Mouse (Mus musculus) stomach, embryonic 14.5 days (tissue): ENCODE results near the gene Zmiz2. TPM values are rescaled to one million over a fixed set of nuclear protein-coding genes. Genes with fewer than 3 reads are reported as not detected.
"Not testable (repeated sequence)": the region's sequence is repeated elsewhere in the genome, so short reads cannot be mapped to it uniquely, and the experiment has no call there.

Experiments
- ATAC-seq: fragments of 200-750 bp; cut with Nextera tagmentation; 2 replicates; pipeline ENCODE4 v1.8.0; 2017; ENCODE audit warnings: low read depth, moderate TSS enrichment; ENCODE audit not compliant: insufficient number of reproducible peaks, insufficient read depth, low FRiP score
- H3K27ac ChIP-seq: fragments of 300-500 bp; sonication (generic); 2 replicates; pipeline ENCODE4 v1.5.1; 2014; ENCODE audit warnings: mild to moderate bottlenecking, low read length, moderate library complexity, mixed read lengths
- H3K27me3 ChIP-seq: fragments of 300-500 bp; sonication (generic); 2 replicates; pipeline ENCODE4 v1.6.1; 2014; ENCODE audit warnings: low read length, control low read depth, mixed read lengths; ENCODE audit not compliant: control insufficient read depth, insufficient read depth
- H3K36me3 ChIP-seq: fragments of 300-500 bp; sonication (generic); 2 replicates; pipeline ENCODE4 v1.6.1; 2014; ENCODE audit warnings: mild to moderate bottlenecking, control low read depth, low read length, moderate library complexity, mixed read lengths; ENCODE audit not compliant: control insufficient read depth, insufficient read depth
- H3K4me1 ChIP-seq: fragments of 300-500 bp; sonication (generic); 2 replicates; pipeline ENCODE4 v1.6.1; 2014; ENCODE audit warnings: low read length, control low read depth, mixed read lengths; ENCODE audit not compliant: control insufficient read depth, insufficient read depth
- H3K4me2 ChIP-seq: fragments of 300-500 bp; sonication (generic); replicated peaks from 2 replicates; pipeline ENCODE4 v1.6.1; 2014; ENCODE audit warnings: low read depth, low read length, control low read depth
- H3K4me3 ChIP-seq: fragments of 300-500 bp; sonication (generic); 2 replicates; pipeline ENCODE4 v1.5.1; 2014; ENCODE audit warnings: low read depth, low read length, control low read depth
- H3K9ac ChIP-seq: fragments of 300-500 bp; sonication (generic); replicated peaks from 2 replicates; pipeline ENCODE4 v1.6.1; 2014; ENCODE audit warnings: low read depth, mild to moderate bottlenecking, control low read depth, low read length, moderate library complexity, mixed read lengths
- H3K9me3 ChIP-seq: fragments of 300-500 bp; sonication (generic); 2 replicates; pipeline ENCODE4 v1.6.1; 2016; ENCODE audit warnings: low read depth, low read length, control low read depth; ENCODE audit not compliant: control insufficient read depth
- WGBS: fragments of 180-500 bp; shearing (Covaris S2); extraction: QIAGEN DNeasy Blood & Tissue Kit; methylation state at CpG from one replicate; pipeline ENCODE4 v1.1.7; 2014; 5-methylcytosine and 5-hydroxymethylcytosine counted together
- polyA plus RNA-seq: library from polyadenylated mRNA; unstranded; fragments of >200 nt; fragmentation: Nextera tagmentation; extraction: Ambion mirVana; gene quantifications from 2 replicates; pipeline ENCODE4 v1.2.1, GENCODE M21; 2014

The Zmiz2 gene
- polyA plus RNA-seq, 1 experiment from 2014 or later = 14.3 TPM

DNA sequence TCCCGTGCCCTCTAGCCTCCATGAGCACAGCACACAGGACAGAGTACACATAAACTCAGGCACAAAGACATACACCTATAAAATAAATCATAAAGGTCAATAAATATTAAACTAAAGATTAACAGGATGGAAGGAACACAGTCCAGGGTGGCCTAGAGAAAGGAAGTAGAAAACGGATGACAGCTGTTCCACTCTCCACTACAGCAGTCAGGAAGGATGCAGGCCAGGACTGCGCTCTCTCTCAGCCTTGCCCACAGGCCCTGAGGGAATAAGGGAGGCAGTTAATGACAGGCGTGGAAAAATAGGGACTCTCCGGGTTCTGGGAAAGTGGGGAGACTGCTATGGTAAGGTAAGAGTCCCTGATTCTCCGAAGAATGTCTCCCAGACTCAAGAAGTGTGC is 22.4 kb upstream of the Zmiz2 start:
- Histone ChIP-seq H3K4me2 (no peak overlapping the region), H3K4me1 (peaks cover 7% of the 10 kb centered on the region; the same call in 1 of the 2 replicates), H3K36me3 (no peaks in the 10 kb centered on the region), H3K9me3 (no peaks in the 10 kb centered on the region), H3K9ac (no peak overlapping the region), H3K27ac (no peak overlapping the region), H3K27me3 (no peaks in the 10 kb centered on the region), H3K4me3 (no peak overlapping the region)
- ATAC-seq = no peak
- 60% methylated on average over 6 of the region's 6 CpGs for WGBS

DNA sequence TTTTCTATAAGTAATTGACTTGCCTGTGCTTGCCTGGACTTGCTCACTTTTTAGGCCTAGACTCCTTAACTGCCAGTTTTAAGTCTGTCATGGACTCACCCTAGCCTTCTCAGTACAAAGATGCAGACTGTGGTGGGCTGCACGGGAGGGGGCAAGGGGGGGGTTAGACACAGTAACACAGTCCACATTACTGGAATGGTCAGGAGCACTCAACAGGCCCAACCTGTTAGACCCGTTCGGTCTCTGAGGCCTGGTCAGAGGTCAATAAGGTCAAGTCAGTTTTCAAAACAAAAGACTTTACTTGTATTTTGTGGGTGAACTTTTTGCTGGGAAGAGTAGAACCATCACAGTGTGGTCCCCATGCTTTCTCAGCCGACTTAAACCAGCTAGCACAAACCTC is 21.7 kb upstream of the Zmiz2 start:
- Histone ChIP-seq H3K4me3 (no peak overlapping the region), H3K36me3 (no peaks in the 10 kb centered on the region), H3K4me2 (no peak overlapping the region), H3K27me3 (no peaks in the 10 kb centered on the region), H3K27ac (no peak overlapping the region), H3K9ac (no peak overlapping the region), H3K9me3 (no peaks in the 10 kb centered on the region), H3K4me1 (peaks cover 7% of the 10 kb centered on the region; the same call in 1 of the 2 replicates)
- 45% methylated on average over 4 of the region's 4 CpGs for WGBS
- ATAC-seq = no peak

DNA sequence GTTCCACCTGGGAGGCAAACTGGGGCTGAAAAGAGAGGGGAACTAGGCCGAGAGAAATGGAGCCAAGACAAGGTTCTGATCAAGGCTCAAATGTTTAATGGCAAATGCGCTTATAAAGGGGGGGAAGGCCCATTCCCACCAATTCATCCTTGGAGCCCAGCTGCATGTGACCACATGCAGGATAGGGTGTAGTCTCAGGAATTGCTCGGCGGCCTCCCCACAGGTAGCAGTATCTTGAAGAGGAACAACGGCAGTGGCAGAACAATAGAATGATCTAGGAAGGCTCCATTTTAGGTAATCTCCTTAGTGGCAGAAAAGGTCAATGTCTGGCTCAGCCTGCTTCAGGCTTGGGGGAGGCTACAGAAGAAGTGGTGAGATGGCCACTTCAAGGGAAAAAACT is 20.9 kb upstream of the Zmiz2 start:
- ATAC-seq, H3K27me3 ChIP-seq, H3K4me1 ChIP-seq, H3K9ac ChIP-seq, H3K4me2 ChIP-seq, H3K9me3 ChIP-seq, H3K4me3 ChIP-seq, H3K27ac ChIP-seq, H3K36me3 ChIP-seq: not testable (repeated sequence)
- 81% methylated on average over 5 of the region's 5 CpGs for WGBS

DNA sequence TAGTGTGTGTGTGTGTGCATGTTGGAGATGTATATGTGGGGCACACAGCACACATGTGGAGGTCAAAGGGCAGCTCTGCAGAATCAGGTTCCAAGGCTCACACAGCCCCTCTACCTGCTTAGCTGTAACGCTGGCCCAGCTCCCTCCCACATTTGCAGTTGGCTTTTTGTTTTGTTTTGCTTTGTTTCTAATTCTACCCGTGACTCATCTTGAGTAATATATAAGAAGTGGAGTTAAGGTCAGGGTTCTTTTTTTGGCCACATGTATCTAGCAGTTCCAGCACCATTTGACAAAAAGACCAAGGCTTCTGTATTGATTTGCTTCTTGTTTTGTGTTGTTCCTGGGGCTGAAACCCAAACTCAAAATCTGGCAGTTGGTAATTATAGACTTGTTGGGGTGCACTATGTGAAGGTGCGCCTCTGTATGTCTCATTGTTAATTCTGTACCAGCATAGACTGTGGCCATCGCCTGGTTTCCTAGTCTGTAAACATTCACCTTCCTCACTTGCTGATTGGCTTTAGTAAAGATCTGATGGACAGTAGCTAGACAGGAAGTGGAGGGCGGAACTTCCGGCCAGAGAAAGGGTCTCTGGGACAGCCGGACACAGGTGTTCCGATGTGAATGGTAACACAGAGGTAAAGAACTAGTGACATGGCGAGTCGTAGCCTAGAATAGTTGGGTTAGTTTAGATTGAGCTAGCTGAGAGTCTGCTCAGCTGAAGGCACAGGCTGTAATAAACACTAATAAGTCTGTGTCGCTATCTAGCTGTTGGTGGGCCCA is 17.3 kb upstream of the Zmiz2 start:
- Histone ChIP-seq H3K27ac (no peak overlapping the region), H3K4me2 (no peak overlapping the region), H3K27me3 (no peaks in the 10 kb centered on the region), H3K36me3 (no peaks in the 10 kb centered on the region), H3K9me3 (no peaks in the 10 kb centered on the region), H3K4me3 (no peak overlapping the region), H3K9ac (no peak overlapping the region), H3K4me1 (no peaks in the 10 kb centered on the region)
- WGBS = 83% methylated on average over 11 of the region's 11 CpGs
- no peak for ATAC-seq

DNA sequence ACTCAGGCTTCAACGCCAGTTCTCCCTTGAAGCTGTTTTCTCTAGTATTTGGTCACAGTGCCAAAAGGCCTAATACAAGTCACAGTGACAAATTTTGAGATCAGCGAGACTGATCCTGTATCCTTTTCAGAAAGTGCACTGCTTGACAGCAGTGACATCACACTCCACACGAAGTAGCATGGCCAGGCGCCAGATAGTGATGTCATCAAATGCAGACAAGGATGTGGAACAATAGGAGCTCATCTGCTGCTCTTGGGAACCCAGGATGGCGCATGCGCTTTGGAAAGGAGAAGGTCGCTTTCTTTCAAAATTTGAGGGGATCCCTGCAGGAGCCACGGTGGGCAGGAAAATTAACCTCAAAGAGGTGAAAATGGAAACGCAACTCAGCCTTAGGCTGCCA is 16.1 kb upstream of the Zmiz2 start:
- no peak overlapping the region for H3K4me2 ChIP-seq
- no peaks in the 10 kb centered on the region for H3K4me1 ChIP-seq
- WGBS = 91% methylated on average over 9 of the region's 9 CpGs
- no peaks in the 10 kb centered on the region for H3K9me3 ChIP-seq
- H3K27ac ChIP-seq = no peak overlapping the region
- no peak overlapping the region for H3K4me3 ChIP-seq
- H3K9ac ChIP-seq = no peak overlapping the region
- no peak for ATAC-seq
- no peaks in the 10 kb centered on the region for H3K36me3 ChIP-seq
- H3K27me3 ChIP-seq = no peaks in the 10 kb centered on the region

DNA sequence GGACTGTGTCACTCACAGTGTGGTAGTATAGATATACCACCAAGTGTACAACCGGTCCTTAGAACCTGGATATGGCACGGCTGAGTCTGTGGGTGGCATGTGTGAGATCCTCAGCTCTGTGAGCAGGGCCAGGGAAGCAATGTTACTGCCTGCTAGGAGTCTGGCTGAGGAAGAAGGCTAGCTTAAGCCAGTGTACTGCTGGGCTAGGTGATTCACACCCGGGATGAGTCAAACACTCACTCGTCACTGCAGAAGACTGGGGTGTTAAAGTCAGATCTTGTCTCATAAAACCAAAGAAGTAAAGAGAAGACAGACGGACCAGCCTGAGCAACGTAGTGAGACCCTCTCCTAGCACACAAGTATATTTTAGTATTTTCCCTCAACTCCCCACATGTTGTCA is 8.0 kb upstream of the Zmiz2 start:
- H3K36me3 ChIP-seq = no peaks in the 10 kb centered on the region
- ATAC-seq = no peak
- no peak overlapping the region for H3K4me2 ChIP-seq
- H3K4me3 ChIP-seq = no peak overlapping the region
- no peaks in the 10 kb centered on the region for H3K27me3 ChIP-seq
- H3K9me3 ChIP-seq = no peaks in the 10 kb centered on the region
- no peak overlapping the region for H3K27ac ChIP-seq
- no peaks in the 10 kb centered on the region for H3K4me1 ChIP-seq
- H3K9ac ChIP-seq = no peak overlapping the region
- 84% methylated on average over 6 of the region's 6 CpGs for WGBS

DNA sequence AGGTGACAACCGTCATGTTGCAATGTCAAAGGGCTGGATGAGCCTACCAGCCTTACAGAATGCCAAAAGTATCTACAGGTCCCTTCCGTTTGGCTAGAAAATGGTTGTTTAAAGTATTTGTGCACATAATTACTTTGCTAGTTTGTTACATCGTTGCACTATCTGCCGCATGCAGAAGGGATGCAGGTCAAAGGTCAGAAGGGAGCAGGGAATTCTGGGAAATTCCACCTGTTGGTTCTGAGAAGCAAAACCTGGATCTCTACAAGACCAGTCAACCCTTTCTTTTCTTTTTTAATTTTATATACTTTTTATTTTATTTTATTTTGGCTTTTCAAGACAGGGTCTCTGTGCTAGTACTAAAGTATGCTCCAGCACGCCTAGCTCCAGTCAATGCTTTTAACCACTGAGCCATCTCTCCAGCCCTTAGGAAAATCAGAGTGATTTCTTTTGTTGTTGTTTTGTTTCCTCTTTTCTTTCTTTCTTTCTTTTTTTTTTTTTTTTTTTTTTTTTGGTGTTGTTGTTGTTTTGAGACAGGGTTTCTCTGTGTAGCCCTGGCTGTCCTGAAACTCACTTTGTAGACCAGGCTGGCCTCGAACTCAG is 648 bp upstream of the Zmiz2 start:
- WGBS = 91% methylated on average over 6 of the region's 6 CpGs
- H3K9ac ChIP-seq = 0 out of 2 replicates have a peak overlapping the region, but pooled peaks have one; percentile 10
- H3K36me3 ChIP-seq = peaks cover 7% of the 10 kb centered on the region; the same call in 1 of the 2 replicates
- peak overlapping the region; percentile 95; the same call in 1 of the 2 replicates for H3K27ac ChIP-seq
- no peak for ATAC-seq
- no peak overlapping the region for H3K4me2 ChIP-seq
- H3K4me1 ChIP-seq = peaks cover 11% of the 10 kb centered on the region
- no peaks in the 10 kb centered on the region for H3K9me3 ChIP-seq
- no peaks in the 10 kb centered on the region for H3K27me3 ChIP-seq
- peak overlapping the region; percentile 85 for H3K4me3 ChIP-seq

DNA sequence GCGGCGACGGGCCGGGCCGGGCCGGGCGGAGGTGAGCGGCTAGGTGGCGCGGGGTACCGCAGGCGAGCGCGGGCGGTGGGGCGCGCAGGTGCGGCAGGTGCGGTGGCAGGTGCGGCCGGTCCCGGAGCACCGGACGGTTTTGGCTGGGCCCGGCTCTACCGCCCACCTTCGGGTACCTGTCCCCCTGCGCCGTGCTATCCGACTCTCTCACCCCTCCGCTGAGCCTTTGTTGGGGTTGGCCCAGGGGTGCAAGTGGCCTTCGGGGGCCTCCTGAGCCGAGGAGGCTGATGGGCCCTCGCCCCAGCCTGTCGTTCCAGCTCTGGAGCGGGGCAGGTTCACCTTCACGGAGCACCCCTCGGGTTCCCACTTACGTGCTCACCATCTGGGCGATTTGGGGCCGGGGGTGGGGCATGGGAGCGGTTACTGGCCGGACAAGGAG is 628 bp downstream of the Zmiz2 start:
- H3K4me1 ChIP-seq = peaks cover 11% of the 10 kb centered on the region
- WGBS = 0% methylated on average over 24 of the region's 43 CpGs
- no peaks in the 10 kb centered on the region for H3K9me3 ChIP-seq
- H3K4me2 ChIP-seq = peak overlapping the region; percentile 51
- peaks cover 7% of the 10 kb centered on the region; the same call in 1 of the 2 replicates for H3K36me3 ChIP-seq
- peak overlapping the region; percentile 85 for H3K4me3 ChIP-seq
- H3K9ac ChIP-seq = peak overlapping the region; percentile 84
- H3K27me3 ChIP-seq = no peaks in the 10 kb centered on the region
- peak; percentile 3; the same call in 1 of the 2 replicates for ATAC-seq
- H3K27ac ChIP-seq = no peak overlapping the region
